Comparison of ENCODE assay signal across 8 mouse cellular contexts in the genomic region with DNA sequence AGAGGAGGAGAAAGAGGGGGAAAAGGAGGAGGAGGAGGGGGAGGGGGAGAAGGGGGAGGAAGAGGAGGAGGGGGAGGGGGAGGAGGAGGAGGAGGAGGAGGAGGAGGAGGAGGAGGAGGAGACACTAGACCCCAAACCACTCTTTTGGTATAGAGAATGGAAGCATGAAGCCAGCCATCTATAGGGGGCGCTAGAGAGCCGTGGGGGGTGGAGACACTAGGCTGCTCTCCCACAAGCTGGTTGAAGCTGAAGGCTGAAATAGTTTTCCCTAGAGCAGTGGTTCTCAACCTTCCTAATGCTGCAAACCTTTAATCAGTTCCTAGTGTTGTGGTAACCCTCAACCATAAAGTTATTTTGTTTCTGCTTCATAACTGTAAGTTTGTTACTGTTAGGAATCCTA.
A peak's percentile ranks its signal among the peaks of the same experiment; 100 is the strongest.
DNase-seq lines count a peak whose midpoint lies in the region; ATAC-seq lines count a peak whose summit lies in the region.

No protein-coding gene starts in this region.

- peak; percentile 43 for DNase-seq in CD4-positive, CD25-positive, alpha-beta regulatory T cell, adult 2 months (ENCODE audit: low read depth, low spot score)
- peak; percentile 48 to 51 for DNase-seq in layer of hippocampus, postnatal 10 days (ENCODE audit: low spot score in 2 of 2)
- no peak for DNase-seq in layer of hippocampus, adult 11-12 months (ENCODE audit: low spot score)
- DNase-seq in c-Kit-positive CD71-positive TER-119-positive erythroid progenitor cells, embryonic 14.5 days (ENCODE audit: low spot score) = peak; percentile 37
- DNase-seq in kidney, postnatal 36 days = peak; percentile 10 to 66
- DNase-seq in testis, postnatal 14 days (ENCODE audit: low spot score) = peak; percentile 38
- DNase-seq in spleen, adult 12 weeks (ENCODE audit: low spot score) = no peak

- no peak for ATAC-seq in CD4-positive, CD25-positive, alpha-beta regulatory T cell, adult 4 months

Comparison
In these comparisons a context has a peak if more than half of its experiments do, and no peak if none do; other contexts are left out.
1. DNase-seq: peak in CD4-positive, CD25-positive, alpha-beta regulatory T cell, adult 2 months (single experiment), layer of hippocampus, postnatal 10 days (2 of 2), c-Kit-positive CD71-positive TER-119-positive erythroid progenitor cells, embryonic 14.5 days (single experiment), kidney, postnatal 36 days (2 of 2) and testis, postnatal 14 days (single experiment); none in layer of hippocampus, adult 11-12 months (single experiment) and spleen, adult 12 weeks (single experiment).